Mouse (Mus musculus) CH12.LX (cell line): ENCODE measurements around the gene Olfm4.

Experiments
- CHD1 ChIP-seq: IDR thresholded peaks from 2 replicates; pipeline ENCODE4 v1.6.1; 2012; ENCODE audit warnings: low read depth, low read length, improper control_type of control experiment, inconsistent platforms
- CTCF ChIP-seq, 2 experiments: IDR thresholded peaks in 1 of 2; conservative IDR thresholded peaks in 1 of 2; 2 replicates each; pipeline ENCODE4 v1.5.1; 2011 to 2012; ENCODE audit warnings: low read depth in 2 of 2, low read length in 2 of 2, improper control_type of control experiment in 1 of 2, inconsistent platforms in 1 of 2, mild to moderate bottlenecking in 1 of 2, moderate library complexity in 1 of 2
- KAT2A ChIP-seq: IDR thresholded peaks from 2 replicates; pipeline ENCODE4 v1.6.1; 2012; ENCODE audit warnings: low read length, improper control_type of control experiment, inconsistent platforms; ENCODE audit not compliant: insufficient replicate concordance
- MAFK ChIP-seq: IDR thresholded peaks from 2 replicates; pipeline ENCODE4 v1.6.1; 2011; ENCODE audit warnings: low read length, improper control_type of control experiment; ENCODE audit not compliant: insufficient replicate concordance
- MAX ChIP-seq: IDR thresholded peaks from 2 replicates; pipeline ENCODE4 v1.6.1; 2011; ENCODE audit warnings: low read length, improper control_type of control experiment
- NELFE ChIP-seq: IDR thresholded peaks from 2 replicates; pipeline ENCODE4 v1.6.1; 2011; ENCODE audit warnings: low read depth, low read length, improper control_type of control experiment
- POLR2A ChIP-seq: IDR thresholded peaks from 2 replicates; pipeline ENCODE4 v1.6.1; 2011; ENCODE audit warnings: low read depth, mild to moderate bottlenecking, improper control_type of control experiment, low read length
- RCOR1 ChIP-seq: conservative IDR thresholded peaks from 2 replicates; pipeline ENCODE4 v1.6.1; 2012; ENCODE audit warnings: low read depth, mild to moderate bottlenecking, inconsistent platforms, low read length, improper control_type of control experiment
- UBTF ChIP-seq: IDR thresholded peaks from 2 replicates; pipeline ENCODE4 v1.6.1; 2012; ENCODE audit warnings: low read depth, mild to moderate bottlenecking, inconsistent platforms, low read length, improper control_type of control experiment, moderate library complexity
- USF1 ChIP-seq: IDR thresholded peaks from 2 replicates; pipeline ENCODE4 v1.6.1; 2014; ENCODE audit warnings: low read depth, mild to moderate bottlenecking, inconsistent platforms, low read length, improper control_type of control experiment
- ZKSCAN1 ChIP-seq: IDR thresholded peaks from 2 replicates; pipeline ENCODE4 v1.6.1; 2012; ENCODE audit warnings: low read depth, inconsistent platforms, low read length, improper control_type of control experiment, borderline replicate concordance
- ZMIZ1 ChIP-seq: IDR thresholded peaks from 2 replicates; pipeline ENCODE4 v1.6.1; 2012; ENCODE audit warnings: low read depth, mild to moderate bottlenecking, inconsistent platforms, low read length, improper control_type of control experiment

DNA sequence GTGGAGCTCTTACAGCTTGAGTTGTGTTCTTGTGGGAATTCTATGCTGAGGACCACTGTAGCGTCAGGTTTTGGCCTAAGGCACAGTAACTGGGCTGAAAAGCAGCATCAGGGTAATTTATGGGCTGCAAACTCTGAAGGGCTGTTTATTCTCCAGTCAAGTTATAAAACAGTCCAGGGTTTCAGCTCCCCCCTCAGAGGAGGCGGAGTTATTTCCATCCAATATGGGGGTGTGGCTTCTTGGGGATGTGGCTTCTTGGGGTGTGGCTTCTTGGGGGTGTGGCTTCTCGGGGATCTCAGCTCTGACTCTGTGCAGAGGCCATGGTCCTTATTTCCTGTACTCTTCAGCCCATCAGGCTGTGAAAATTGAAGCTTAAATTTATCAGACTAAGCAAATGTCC is 28.2 kb upstream of the Olfm4 start:
- TF ChIP-seq POLR2A, result no peak
- no peak for TF ChIP-seq MAX
- TF ChIP-seq ZKSCAN1, result no peak
- no peak for TF ChIP-seq CTCF (conservative IDR thresholded peaks at IDR 0.05 in 1 of 2, IDR thresholded peaks at IDR 0.05 in 1 of 2; ENCODE audit: low read depth in 2 of 2, low read length in 2 of 2)
- TF ChIP-seq MAFK, result no peak
- no peak for TF ChIP-seq UBTF
- no peak for TF ChIP-seq NELFE
- TF ChIP-seq CHD1, result no peak
- no peak for TF ChIP-seq USF1
- TF ChIP-seq ZMIZ1, result no peak
- TF ChIP-seq KAT2A, result no peak
- no peak for TF ChIP-seq RCOR1
